Mouse (Mus musculus): ENCODE data around the gene Izumo1r.
A peak's percentile ranks its signal among the peaks of the same experiment; 100 is the strongest.
"Not testable (repeated sequence)": the region's sequence is repeated elsewhere in the genome, so short reads cannot be mapped to it uniquely, and the experiment has no call there.

The Izumo1r gene

GRCm38 (mm10) chr9:14904741-14905475 is 1.2 kb upstream of the Izumo1r start:
- DNase-seq, result no peak

- DNase-seq, result no peak
Measured at GRCm38 (mm10) chr9:14903006-14903405, 743 bp downstream of the Izumo1r start.

GRCm38 (mm10) chr9:14902416-14902815 is 1.3 kb downstream of the Izumo1r start:
- DNase-seq, result no peak

- no peak for DNase-seq
Measured at GRCm38 (mm10) chr9:14901757-14902156, 2.0 kb downstream of the Izumo1r start.

- DNase-seq, result no peak
Measured at GRCm38 (mm10) chr9:14897102-14897501, 6.6 kb downstream of the Izumo1r start.

GRCm38 (mm10) chr9:14895237-14895835 is 8.4 kb downstream of the Izumo1r start:
- no peak for DNase-seq

GRCm38 (mm10) chr9:14894628-14895027 is 9.1 kb downstream of the Izumo1r start:
- no peak for DNase-seq

- peak; percentile 13 for DNase-seq
Measured at GRCm38 (mm10) chr9:14893388-14893787, 10.4 kb downstream of the Izumo1r start.

GRCm38 (mm10) chr9:14891891-14892290 is 11.9 kb downstream of the Izumo1r start:
- no peak for DNase-seq

GRCm38 (mm10) chr9:14890699-14891098 is 13.1 kb downstream of the Izumo1r start:
- no peak for DNase-seq

GRCm38 (mm10) chr9:14888671-14889070 is 15.1 kb downstream of the Izumo1r start:
- DNase-seq, result no peak

GRCm38 (mm10) chr9:14887787-14888382 is 15.9 kb downstream of the Izumo1r start:
- DNase-seq, result no peak

- DNase-seq, result no peak
Measured at GRCm38 (mm10) chr9:14885954-14886353, 17.8 kb downstream of the Izumo1r start.

GRCm38 (mm10) chr9:14885151-14885550 is 18.6 kb downstream of the Izumo1r start:
- DNase-seq, result no peak

- no peak for DNase-seq
Measured at GRCm38 (mm10) chr9:14884641-14885040, 19.1 kb downstream of the Izumo1r start.

- DNase-seq, result not testable (repeated sequence)
Measured at GRCm38 (mm10) chr9:14876566-14876965, 27.2 kb downstream of the Izumo1r start.

- no peak for DNase-seq
Measured at GRCm38 (mm10) chr9:14875743-14876507, 27.8 kb downstream of the Izumo1r start.

- DNase-seq, result no peak
Measured at GRCm38 (mm10) chr9:14872181-14872930, 31.4 kb downstream of the Izumo1r start.

GRCm38 (mm10) chr9:14871536-14871935 is 32.2 kb downstream of the Izumo1r start:
- no peak for DNase-seq

GRCm38 (mm10) chr9:14870802-14871201 is 32.9 kb downstream of the Izumo1r start:
- no peak for DNase-seq

GRCm38 (mm10) chr9:14870377-14870776 is 33.4 kb downstream of the Izumo1r start:
- DNase-seq, result no peak

GRCm38 (mm10) chr9:14868326-14868725 is 35.4 kb downstream of the Izumo1r start:
- no peak for DNase-seq

GRCm38 (mm10) chr9:14866957-14867356 is 36.8 kb downstream of the Izumo1r start:
- DNase-seq, result peak; percentile 67
